Mouse (Mus musculus) megakaryocyte, embryonic 14.5 days (primary cell): ENCODE results near the gene Tmem269.

Experiments used
- FLI1 ChIP-seq: IDR thresholded peaks from 2 replicates; pipeline ENCODE4 v1.6.1; 2012; ENCODE audit warnings: low read length, inconsistent platforms, mixed read lengths
- GATA1 ChIP-seq: IDR thresholded peaks from 3 replicates; pipeline ENCODE4 v1.6.1; 2012; ENCODE audit warnings: mixed read lengths, low read length, inconsistent platforms, borderline replicate concordance

- TF ChIP-seq GATA1, result no peak
- TF ChIP-seq FLI1, result no peak
Observed at GRCm38 (mm10) chr4:119173851-119174453, 44.1 kb downstream of the Tmem269 start, which contains the start of gene Zfp691.
